Mouse (Mus musculus) CH12.LX (cell line): ENCODE data around the gene Cdkl4.

ENCODE experiments used
- CTCF ChIP-seq, 2 experiments: IDR thresholded peaks in 1 of 2; conservative IDR thresholded peaks in 1 of 2; 2 replicates each; pipeline ENCODE4 v1.5.1; 2011 to 2012; ENCODE audit warnings: low read depth in 2 of 2, low read length in 2 of 2, improper control_type of control experiment in 1 of 2, inconsistent platforms in 1 of 2, mild to moderate bottlenecking in 1 of 2, moderate library complexity in 1 of 2
- EP300 ChIP-seq: IDR thresholded peaks from 2 replicates; pipeline ENCODE4 v1.6.1; 2011; ENCODE audit warnings: low read length, improper control_type of control experiment
- MEF2A ChIP-seq: IDR thresholded peaks from 2 replicates; pipeline ENCODE4 v1.6.1; 2014; ENCODE audit warnings: low read depth, mild to moderate bottlenecking, inconsistent platforms, low read length, improper control_type of control experiment, borderline replicate concordance

DNA sequence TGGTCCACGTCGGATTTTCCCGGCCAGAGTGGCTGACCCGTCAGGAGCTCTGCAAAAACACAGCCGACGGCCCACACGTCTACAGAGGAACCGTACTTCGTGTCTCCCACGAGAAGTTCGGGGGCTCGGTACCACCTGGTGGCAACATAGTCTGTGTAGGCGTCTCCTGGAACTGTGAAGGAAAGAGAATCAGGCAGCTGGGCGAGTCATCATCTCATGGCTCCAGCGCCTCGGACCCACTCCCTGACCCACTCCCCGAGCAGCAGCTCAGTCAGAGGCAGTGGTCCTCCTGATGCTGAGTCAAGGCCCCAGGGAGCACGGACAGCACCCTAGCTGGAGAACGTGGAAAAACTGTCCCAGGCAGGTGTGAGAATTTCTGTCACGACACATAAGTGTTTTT is 34.0 kb downstream of the Cdkl4 start:
- no peak for TF ChIP-seq MEF2A
- no peak for TF ChIP-seq EP300
- no peak for TF ChIP-seq CTCF (conservative IDR thresholded peaks at IDR 0.05 in 1 of 2, IDR thresholded peaks at IDR 0.05 in 1 of 2; ENCODE audit: low read depth in 2 of 2, low read length in 2 of 2)
